Mouse (Mus musculus): ENCODE measurements around the gene Nlk. TPM values are rescaled to one million over a fixed set of nuclear protein-coding genes. Genes with fewer than 3 reads are reported as not detected.
"Not testable (repeated sequence)": the region's sequence is repeated elsewhere in the genome, so short reads cannot be mapped to it uniquely, and the experiment has no call there.

The Nlk gene
- total RNA-seq, 2 experiments from 2014 or later: 5.6 to 5.7 TPM

DNA sequence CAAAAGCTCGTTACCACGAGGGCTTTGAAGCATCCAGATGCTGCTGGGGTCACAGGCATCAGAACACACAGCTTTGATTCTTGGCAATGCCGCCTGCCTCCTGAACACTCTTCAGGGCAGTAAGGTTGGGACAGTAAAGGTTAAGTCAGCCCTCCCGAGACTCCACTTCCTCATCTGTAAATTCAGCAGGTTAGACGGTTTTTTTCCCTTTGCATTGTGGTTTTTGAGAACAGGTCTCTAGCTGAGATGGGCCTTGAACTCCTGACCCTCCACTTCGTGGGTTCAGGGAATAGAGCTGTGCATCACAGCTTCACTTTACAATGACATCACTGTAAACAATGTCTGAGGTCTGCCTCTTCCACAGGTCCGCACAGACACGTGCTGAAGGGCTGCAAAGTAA lies 152.0 kb downstream of the Nlk start:
- DNase-seq: no peak

DNA sequence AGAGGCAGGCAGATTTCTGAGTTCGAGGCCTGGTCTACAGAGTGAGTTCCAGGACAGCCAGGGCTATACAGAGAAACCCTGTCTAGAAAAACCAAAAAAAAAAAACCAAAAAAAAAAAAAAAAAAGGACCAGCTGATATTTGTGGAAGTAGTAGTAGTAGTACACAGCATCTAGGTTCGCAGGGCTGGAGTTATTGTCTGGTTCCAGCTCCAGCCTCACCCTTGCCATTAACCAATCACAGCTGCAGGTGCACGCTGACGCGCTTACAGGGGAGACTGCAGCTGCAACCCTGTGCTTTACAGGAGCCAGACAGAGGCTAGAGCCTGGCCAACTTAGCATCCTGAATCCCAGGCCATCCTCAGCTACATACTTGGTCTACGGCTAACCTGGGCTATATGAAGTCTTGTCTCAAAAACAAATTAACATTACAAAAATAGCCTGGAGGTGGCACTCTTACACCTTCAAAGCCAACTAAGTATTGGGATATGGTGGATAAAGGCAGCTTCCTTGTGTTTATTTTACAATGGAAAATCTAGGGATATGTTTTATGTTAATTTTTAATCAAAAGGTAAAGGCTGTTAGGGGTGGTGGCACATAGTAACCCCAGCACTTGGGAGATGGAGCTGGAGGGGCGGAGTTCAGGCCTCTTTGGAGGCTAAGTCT lies 152.6 kb downstream of the Nlk start:
- DNase-seq: no peak

DNA sequence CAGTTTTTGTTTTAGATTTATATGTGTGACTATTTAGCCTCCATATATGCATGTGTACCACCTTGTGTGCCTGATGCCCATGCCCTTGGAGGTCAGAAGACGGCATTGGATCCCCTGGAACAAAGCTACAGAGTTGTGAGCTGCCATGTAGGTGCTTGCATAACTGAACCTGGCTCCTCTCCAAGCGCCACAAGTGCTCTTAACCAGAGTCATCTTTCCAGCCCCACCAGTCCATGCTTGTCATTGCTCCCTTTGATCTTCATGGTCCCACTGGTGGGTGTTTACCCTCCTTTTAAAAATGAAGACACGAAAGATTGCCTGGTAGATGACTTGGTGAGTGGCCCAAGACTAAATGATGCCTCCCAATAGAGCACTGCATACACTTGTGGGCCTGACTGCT lies 156.8 kb downstream of the Nlk start:
- no peak for DNase-seq

DNA sequence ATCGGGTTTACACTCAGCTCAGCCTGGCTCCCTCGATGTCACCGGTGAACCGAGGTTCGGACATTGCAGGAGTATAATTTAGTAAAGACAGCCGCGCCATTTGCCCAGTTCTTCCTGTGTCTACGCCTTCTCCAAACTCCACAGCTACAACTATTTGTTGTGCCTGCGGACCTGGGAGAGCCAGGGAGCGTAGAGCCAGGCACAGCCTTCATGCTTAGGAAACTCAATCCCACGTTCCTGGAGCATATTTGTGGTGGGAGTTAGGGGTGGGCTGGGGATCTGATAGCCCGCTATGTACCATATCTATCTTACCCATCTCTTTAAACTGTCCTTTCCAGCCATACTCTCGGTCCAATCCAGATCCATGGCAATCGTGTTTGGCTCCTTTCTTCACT lies 160.5 kb downstream of the Nlk start:
- no peak for DNase-seq

DNA sequence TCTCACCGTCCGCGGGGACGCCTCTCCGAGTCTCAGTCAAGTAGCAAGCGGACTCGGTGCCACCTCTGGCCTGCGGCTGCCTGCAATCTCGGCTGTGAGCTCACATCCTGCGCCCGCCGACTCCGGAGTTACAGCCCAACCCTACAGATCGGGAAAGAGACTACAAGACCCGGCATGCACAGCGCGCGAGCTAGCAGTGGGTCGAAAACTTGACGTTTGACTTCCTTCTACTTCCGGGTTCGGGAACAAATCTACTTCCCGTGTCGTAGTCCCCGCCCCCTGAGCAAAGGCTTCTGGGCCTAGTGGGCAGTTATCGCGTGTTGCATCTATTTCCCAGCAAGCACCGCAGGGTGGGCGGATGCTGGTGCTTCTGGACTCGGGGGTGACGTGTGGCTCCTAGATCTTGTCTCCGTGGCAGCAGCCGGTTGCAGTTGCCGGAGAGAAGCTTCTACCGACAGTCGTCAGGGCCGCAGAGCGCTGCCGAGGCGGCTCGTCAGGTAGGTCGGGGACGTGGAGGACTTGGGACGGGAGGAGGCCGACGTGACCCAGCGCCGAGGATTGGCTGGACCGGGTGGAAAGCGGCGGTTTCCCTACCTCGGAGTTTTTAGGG lies 161.0 kb downstream of the Nlk start, which contains the start of the genes Tnfaip1 and Ift20:
Gene Tnfaip1 (minus strand): TSS at position 253 of the 610 bp plus-strand sequence.
Gene Ift20 (plus strand): TSS at position 282 of the 610 bp plus-strand sequence.
- DNase-seq: peak; percentile 98

DNA sequence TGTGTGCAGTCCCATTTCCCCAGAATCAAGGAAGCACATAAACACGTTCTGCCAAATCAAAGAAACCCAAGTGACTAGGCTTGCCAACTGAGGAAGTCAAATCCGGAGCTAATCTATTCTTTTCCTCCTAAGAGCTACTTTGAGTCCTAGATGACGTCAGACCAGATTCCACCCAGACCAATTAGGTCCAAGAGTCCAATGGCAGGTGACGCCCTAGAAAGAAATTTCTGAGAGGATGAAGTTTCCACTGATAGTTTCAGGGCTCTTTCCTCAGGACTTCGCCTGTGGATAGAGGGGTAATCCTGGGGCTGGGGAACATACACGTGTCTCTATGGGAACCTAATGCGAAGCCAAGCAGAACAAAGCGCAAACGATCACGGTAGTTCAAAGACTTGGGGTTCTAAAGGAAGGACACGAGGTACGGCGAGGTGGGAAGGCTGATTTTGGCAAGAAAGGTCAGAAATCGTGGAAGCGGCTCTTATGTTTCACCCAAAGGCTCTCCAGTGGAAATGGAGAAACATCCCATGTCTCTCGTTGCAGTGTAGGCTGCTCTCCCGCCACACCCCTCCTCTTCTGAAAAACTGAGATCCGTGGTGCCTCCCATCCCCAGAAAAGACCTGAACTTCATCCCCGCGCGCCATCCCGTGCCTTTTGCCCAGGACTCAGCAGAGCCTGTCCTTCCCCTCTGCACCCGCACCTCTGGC lies 161.6 kb downstream of the Nlk start:
- peak; percentile 35 for DNase-seq

DNA sequence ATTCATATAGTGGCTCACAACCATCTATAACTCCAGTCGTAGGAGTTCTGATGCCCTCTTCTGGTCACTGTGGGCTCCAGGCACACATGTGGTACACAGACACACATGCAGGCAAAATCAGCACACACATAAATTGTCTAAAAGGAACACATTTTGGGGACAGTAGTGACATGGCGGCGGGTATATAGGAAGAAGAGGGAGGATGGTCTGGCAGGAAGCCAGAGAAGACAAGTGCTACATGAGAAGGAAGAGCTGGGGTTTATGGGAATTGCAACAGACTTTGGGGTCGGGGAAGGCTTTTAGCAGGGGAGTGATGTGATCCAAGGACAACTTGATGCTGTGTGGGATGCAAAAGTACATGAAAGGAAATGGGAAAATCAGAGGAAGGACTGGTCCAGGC lies 162.7 kb downstream of the Nlk start:
- DNase-seq: no peak

DNA sequence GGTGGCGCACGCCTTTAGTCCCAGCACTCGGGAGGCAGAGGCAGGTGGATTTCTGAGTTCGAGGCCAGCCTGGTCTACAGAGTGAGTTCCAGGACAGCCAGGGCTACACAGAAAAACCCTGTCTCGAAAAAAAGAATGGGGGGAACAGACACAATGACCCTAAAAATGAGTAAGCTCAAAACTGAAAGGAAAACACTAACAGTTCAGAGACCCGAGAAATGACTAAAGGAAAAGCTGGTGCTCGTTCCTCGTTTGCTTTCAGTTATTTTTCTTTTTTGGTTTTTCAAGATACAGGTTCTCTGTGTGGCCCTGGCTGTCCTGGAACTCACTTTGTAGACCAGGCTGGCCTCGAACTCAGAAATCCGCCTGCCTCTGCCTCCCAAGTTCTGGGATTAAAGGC lies 165.7 kb downstream of the Nlk start:
- not testable (repeated sequence) for DNase-seq

DNA sequence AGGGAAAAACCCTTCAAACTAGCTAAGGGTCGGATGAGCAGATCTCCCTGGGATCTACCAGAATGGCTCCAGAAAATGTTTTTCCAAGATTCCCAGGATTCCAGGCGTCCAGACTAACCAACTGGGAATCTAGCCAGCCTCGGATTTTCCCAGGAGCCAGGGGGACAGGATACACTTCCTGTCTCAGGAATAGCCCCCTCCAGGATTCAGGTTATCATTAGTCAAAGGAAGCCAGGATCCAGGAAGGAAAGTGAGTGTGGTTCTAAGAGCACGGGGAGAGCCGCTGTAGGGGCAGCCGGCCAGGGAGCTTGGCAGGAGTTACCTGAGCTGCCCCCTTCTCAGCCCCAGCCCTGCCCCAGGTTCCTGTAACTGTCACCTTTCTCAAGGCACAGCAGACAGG lies 166.1 kb downstream of the Nlk start:
- DNase-seq: peak; percentile 35

DNA sequence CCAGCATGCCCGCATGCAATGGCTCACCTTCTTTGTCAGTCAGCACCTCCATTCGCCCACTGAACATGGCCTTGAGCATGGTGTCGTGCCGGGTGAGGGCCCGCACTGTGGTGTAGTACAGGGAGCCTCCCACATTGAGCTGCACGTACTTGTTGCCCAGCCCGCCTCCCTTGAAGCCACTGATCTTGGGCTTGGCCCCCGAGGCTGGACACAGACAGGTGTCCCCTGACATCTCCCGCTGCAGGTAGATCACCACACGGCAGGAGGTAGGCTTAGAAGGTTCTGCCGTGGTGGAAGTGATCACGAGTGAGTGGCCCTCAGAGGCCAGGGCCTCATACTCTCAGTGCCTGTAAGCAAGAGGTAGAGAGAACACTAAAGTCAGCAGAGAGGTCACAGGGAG lies 167.2 kb downstream of the Nlk start:
- no peak for DNase-seq

DNA sequence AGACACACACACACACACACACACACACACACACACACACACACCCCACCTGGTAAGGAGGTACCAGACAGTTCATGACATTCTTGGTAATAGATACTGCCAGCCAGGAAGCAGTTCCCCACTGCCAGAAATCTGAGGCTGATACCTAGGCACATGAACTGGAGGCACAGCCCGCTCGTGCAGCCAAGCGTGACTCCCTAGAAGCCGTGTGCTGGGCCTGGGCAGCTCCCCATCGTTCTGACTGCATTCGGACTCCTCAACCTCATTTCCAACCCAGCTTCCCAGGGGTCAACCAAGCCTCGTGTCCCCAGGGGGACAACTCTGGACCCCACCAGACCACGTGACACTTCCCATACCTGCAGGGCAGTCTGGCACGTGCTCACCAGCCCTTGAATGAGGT lies 168.5 kb downstream of the Nlk start:
- DNase-seq: no peak

DNA sequence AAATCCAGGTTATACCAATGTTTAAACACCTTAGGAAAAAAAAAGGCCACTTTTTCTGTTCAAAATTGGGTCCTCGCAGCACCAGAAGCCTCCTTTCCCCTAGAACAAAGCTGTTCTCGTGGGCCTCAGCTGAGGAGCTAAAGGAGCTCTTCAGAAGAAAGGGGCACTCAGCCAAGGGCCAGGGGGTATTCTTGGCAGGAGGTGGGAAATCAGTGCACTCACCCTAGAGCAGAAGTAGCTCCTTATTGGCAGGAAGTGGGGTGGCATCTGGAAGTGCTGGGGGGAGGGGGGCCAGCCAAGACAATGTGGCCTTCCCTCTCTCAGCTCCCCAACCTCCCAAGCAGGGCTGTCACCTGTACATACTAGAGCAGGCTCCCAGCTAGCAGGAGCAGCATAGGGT lies 172.3 kb downstream of the Nlk start:
- no peak for DNase-seq

DNA sequence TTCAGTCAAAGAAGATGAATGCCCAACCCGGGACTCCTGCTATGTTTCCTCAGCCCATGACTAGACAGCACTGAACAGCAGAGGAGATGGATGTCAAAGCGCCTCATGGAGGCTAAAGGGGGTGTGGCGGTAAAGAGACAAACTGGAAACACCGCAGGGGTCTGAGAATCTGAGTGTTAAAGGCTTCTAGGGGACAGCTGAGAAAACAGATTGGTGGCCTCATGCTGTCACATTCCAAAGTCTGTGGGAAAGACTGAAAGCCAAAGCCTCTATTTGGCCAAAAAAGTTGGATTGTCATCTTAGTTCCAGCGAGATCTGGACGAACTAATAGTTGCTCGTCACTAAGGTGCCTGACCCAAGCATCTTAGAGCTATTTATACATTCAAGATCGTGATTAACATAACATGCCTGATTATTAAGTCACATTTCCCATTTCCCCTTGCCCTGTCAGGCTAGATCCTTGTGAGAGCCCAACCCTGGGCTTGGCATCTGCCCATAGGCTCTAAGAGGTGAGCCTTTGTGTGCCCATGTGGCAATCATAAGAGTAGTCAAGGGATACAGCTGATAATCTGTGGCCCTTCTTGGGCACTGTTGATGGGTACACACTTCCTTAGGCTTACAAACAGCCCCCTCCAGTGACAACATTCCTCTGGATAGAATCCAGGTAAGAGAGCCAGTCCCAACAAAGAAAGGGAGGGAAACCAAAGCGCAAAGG lies 173.8 kb downstream of the Nlk start:
- DNase-seq: no peak

DNA sequence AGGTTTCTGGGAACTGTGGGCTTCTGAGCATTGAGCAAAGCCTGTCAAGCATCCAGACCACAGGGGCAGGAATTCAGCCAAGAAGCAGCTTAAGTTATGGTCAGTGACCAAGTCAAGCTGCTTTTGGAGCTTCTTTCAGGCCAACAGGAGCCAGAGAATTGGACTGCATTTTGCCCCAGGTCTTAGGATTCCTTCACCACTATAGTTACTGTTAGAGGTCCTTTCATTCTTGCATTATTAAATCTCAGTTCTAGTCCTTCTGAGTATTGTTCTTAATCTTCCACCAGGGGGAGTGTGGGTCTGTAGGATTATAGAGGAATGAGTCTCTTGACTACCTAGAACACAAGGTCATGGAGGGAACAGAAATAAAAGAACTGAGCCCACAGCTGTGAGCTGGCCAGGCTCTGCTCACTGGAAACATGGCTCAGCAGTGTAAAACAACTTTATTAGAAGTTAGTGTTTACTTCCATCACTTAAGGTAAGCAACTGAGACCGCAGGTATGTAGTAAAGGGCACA lies 174.6 kb downstream of the Nlk start:
- no peak for DNase-seq

DNA sequence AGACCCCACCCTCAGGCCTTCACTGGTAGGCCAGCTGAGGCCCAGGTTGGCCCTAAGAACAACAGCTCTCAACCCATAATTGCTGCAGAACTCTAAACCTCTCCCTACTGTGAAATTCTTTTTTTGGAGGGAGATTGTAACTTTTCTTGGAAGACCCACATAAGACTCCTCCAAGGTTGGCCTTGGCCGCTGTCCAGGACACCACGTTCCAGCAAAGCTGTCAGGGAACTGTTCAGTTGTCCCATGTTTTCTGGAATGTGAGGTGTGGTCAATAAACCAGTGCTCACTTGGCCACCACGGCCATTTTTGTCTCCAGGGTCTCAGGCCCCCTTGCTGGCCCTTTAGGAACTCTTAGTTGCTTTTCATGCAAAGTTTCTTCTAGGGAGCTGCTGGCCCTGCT lies 175.3 kb downstream of the Nlk start:
- peak; percentile 18 for DNase-seq

DNA sequence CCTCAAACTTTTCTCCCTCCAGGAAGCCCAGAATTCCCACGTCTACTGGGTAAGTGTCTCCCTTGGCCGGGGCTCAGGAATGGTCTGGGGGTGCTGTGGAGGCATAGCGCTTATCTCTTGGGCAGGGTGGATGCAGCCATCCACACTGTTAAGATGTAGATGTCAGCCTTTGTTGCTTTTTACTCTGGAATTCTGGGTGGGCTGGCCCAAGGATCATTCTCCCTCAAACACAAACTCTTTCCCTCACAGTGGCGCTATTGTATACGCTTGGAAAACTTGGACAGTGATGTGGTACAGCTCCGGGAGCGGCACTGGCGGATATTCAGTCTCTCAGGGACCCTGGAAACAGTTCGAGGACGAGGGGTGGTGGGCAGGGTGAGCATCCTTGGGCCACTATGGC lies 178.2 kb downstream of the Nlk start:
- no peak for DNase-seq

Other genes with a start within 250 kb of the Nlk start
- gene Slc46a1, start 231.7 kb downstream of the Nlk start, total RNA-seq (2021): 1 to 10 TPM; 1.4 to 1.5 TPM
- gene Sarm1, start 199.6 kb downstream of the Nlk start, total RNA-seq (2021): under 1 TPM; 0.67 to 1.00 TPM
- 10 to 100 TPM; 11.0 to 12.5 TPM for gene Vtn, start 198.3 kb downstream of the Nlk start, total RNA-seq (2021)
- not detected for gene Sebox, start 193.9 kb downstream of the Nlk start, total RNA-seq (2021)
- gene Tmem199, start 185.2 kb downstream of the Nlk start, total RNA-seq (2021): 10 to 100 TPM; 12.3 to 13.6 TPM
- gene Poldip2, start 185.2 kb downstream of the Nlk start, total RNA-seq (2021): 100 to 1,000 TPM in 1 of 2 experiments, 10 to 100 TPM in 1; 97.5 to 106 TPM
- gene Tnfaip1, start 161.0 kb downstream of the Nlk start, total RNA-seq (2021): 10 to 100 TPM; 35.9 to 38.0 TPM
- 10 to 100 TPM; 21.4 to 21.7 TPM for gene Ift20, start 161.0 kb downstream of the Nlk start, total RNA-seq (2021)
- 1 to 10 TPM; 3.2 to 3.7 TPM for gene Tmem97, start 146.6 kb downstream of the Nlk start, total RNA-seq (2021)
- gene Ccnq, start 54.4 kb upstream of the Nlk start, total RNA-seq (2021): 1 to 10 TPM; 9.5 to 10.0 TPM
- 10 to 100 TPM; 10.8 to 14.5 TPM for gene Lyrm9, start 129.2 kb upstream of the Nlk start, total RNA-seq (2021)
- 1 to 10 TPM in 1 of 2 experiments, under 1 TPM in 1; 0.82 to 1.7 TPM for gene Nos2, start 223.4 kb upstream of the Nlk start, total RNA-seq (2021)